ENCODE assay signal across 17 mouse cellular contexts in genomic region chr13:95595411-95595810, GRCm38 (mm10). TPM values are rescaled to one million over a fixed set of nuclear protein-coding genes. Genes with fewer than 3 reads are reported as not detected.
DNase-seq lines count a peak whose midpoint lies in the region; ATAC-seq lines count a peak whose summit lies in the region.
"Had no signal": no experiment of that assay in that cellular context is flagged by ENCODE, and none has a peak within 500 bp of the region (broad histone marks: within the 10 kb centered on the region; RNA-seq: fewer than 3 reads in every experiment).

No protein-coding gene starts in this region.

- H3K27me3 ChIP-seq in midbrain, embryonic 11.5 days (ENCODE audit: control insufficient read depth, insufficient read depth, low read length) = no peaks in the 10 kb centered on the region
- no peaks in the 10 kb centered on the region for H3K27me3 ChIP-seq in midbrain, embryonic 13.5 days
- no peaks in the 10 kb centered on the region for H3K27me3 ChIP-seq in midbrain, embryonic 14.5 days (ENCODE audit: control insufficient read depth, insufficient read depth, low read length)
- H3K27me3 ChIP-seq: embryonic facial prominence, embryonic 13.5 days; neural tube, embryonic 12.5 days had no signal

- no peak overlapping the region for H3K27ac ChIP-seq in midbrain, embryonic 11.5 days (ENCODE audit: low read depth, low read length)
- H3K27ac ChIP-seq in midbrain, embryonic 13.5 days = no peak overlapping the region
- no peak overlapping the region for H3K27ac ChIP-seq in midbrain, embryonic 14.5 days (replicated peaks; ENCODE audit: low read depth, low read length)
- H3K27ac ChIP-seq: embryonic facial prominence, embryonic 13.5 days; hindbrain, embryonic 14.5 days; macrophage; neural tube, embryonic 12.5 days had no signal

- H3K4me2 ChIP-seq in midbrain, embryonic 11.5 days = no peak overlapping the region
- no peak overlapping the region for H3K4me2 ChIP-seq in midbrain, embryonic 13.5 days (replicated peaks)
- no peak overlapping the region for H3K4me2 ChIP-seq in midbrain, embryonic 14.5 days (ENCODE audit: low read length)
- H3K4me2 ChIP-seq: embryonic facial prominence, embryonic 13.5 days; hindbrain, embryonic 14.5 days; liver, embryonic 11.5 days; neural tube, embryonic 12.5 days had no signal

- H3K36me3 ChIP-seq in midbrain, embryonic 11.5 days (ENCODE audit: control insufficient read depth, insufficient read depth, low read length) = no peaks in the 10 kb centered on the region
- H3K36me3 ChIP-seq in midbrain, embryonic 13.5 days = no peaks in the 10 kb centered on the region
- no peaks in the 10 kb centered on the region for H3K36me3 ChIP-seq in midbrain, embryonic 14.5 days (ENCODE audit: control insufficient read depth, insufficient read depth, low read length)
- H3K36me3 ChIP-seq: embryonic facial prominence, embryonic 13.5 days; G1E; neural tube, embryonic 12.5 days had no signal

- 88% methylated on average over 7 of the region's 7 CpGs for WGBS in midbrain, embryonic 11.5 days
- WGBS in midbrain, embryonic 13.5 days = 93% methylated on average over 7 of the region's 7 CpGs
- WGBS in midbrain, embryonic 14.5 days = 92% methylated on average over 7 of the region's 7 CpGs

- no peaks in the 10 kb centered on the region for H3K9me3 ChIP-seq in midbrain, embryonic 11.5 days (ENCODE audit: control insufficient read depth, low read length)
- no peaks in the 10 kb centered on the region for H3K9me3 ChIP-seq in midbrain, embryonic 13.5 days
- no peaks in the 10 kb centered on the region for H3K9me3 ChIP-seq in midbrain, embryonic 14.5 days (ENCODE audit: control insufficient read depth, low read length)
- H3K9me3 ChIP-seq: embryonic facial prominence, embryonic 13.5 days; G1E; neural tube, embryonic 12.5 days had no signal

- no peaks in the 10 kb centered on the region for H3K4me1 ChIP-seq in midbrain, embryonic 11.5 days (ENCODE audit: control insufficient read depth, insufficient read depth, low read length)
- H3K4me1 ChIP-seq in midbrain, embryonic 13.5 days (replicated peaks) = no peaks in the 10 kb centered on the region
- H3K4me1 ChIP-seq in midbrain, embryonic 14.5 days (ENCODE audit: control insufficient read depth, insufficient read depth, low read length) = no peaks in the 10 kb centered on the region
- H3K4me1 ChIP-seq: neural tube, embryonic 12.5 days had no signal

- no peak overlapping the region for H3K9ac ChIP-seq in midbrain, embryonic 11.5 days (ENCODE audit: low read length)
- H3K9ac ChIP-seq in midbrain, embryonic 13.5 days (replicated peaks) = no peak overlapping the region
- H3K9ac ChIP-seq in midbrain, embryonic 14.5 days (replicated peaks; ENCODE audit: low read length) = no peak overlapping the region
- H3K9ac ChIP-seq: embryonic facial prominence, embryonic 13.5 days; hindbrain, embryonic 14.5 days; neural tube, embryonic 12.5 days had no signal

- DNase-seq in adrenal gland, postnatal 36 days = peak; percentile 48 to 51
- no peak for DNase-seq in adrenal gland, postnatal 4 days (ENCODE audit: low spot score in 2 of 2)
- peak; percentile 14 for DNase-seq in midbrain, embryonic 11.5 days (ENCODE audit: low spot score, missing footprints)
- DNase-seq in heart, postnatal 4 days = peak; percentile 55
- DNase-seq in ovary, adult 18-20 months (ENCODE audit: low spot score) = no peak
- no peak for DNase-seq in midbrain, embryonic 14.5 days
- DNase-seq: cerebellum, adult 11-12 months; kidney, adult 11 months; kidney, postnatal 4 days had no signal

- no peak overlapping the region for H3K4me3 ChIP-seq in midbrain, embryonic 11.5 days (ENCODE audit: low read depth, low read length)
- no peak overlapping the region for H3K4me3 ChIP-seq in midbrain, embryonic 13.5 days (replicated peaks)
- H3K4me3 ChIP-seq in midbrain, embryonic 14.5 days (replicated peaks; ENCODE audit: low read depth, low read length) = no peak overlapping the region
- H3K4me3 ChIP-seq: embryonic facial prominence, embryonic 13.5 days; neural tube, embryonic 12.5 days had no signal

- ATAC-seq in midbrain, embryonic 11.5 days (ENCODE audit: low FRiP score) = no peak
- ATAC-seq in midbrain, embryonic 13.5 days = no peak
- ATAC-seq in activated CD4-positive, CD25-positive, alpha-beta regulatory T cell, adult 4 months = no peak
- ATAC-seq in midbrain, embryonic 14.5 days (ENCODE audit: low FRiP score, low TSS enrichment) = no peak

RNA-seq across cellular contexts. Expression of gene F2r, which starts 22.9 kb away (rescaled TPM):
- total RNA-seq in adrenal gland, postnatal 36 days (2021) = 100 to 1,000 TPM; 138 to 155 TPM
- 100 to 1,000 TPM; 103 to 110 TPM for total RNA-seq in adrenal gland, postnatal 4 days (2021)
- polyA plus RNA-seq in midbrain, embryonic 11.5 days (2014; fragmentation: Nextera tagmentation; extraction: Ambion mirVana) = 129 and 143 TPM in 2 replicates
- polyA plus RNA-seq in midbrain, embryonic 13.5 days (2015; fragmentation: Nextera tagmentation; extraction: Ambion mirVana) = 86.0 and 88.2 TPM in 2 replicates
- total RNA-seq in heart, postnatal 4 days (2021) = 10 to 100 TPM; 66.3 to 72.7 TPM
- 10 to 100 TPM; 32.9 to 37.3 TPM for polyA plus RNA-seq in activated CD4-positive, CD25-positive, alpha-beta regulatory T cell, adult 4 months (2017; shearing (Covaris generic))
- polyA plus RNA-seq in midbrain, embryonic 14.5 days (2014; fragmentation: Nextera tagmentation; extraction: Ambion mirVana) = 53.5 and 78.8 TPM in 2 replicates
- total RNA-seq: G1E had no signal

Comparison
In these comparisons a context has a peak if more than half of its experiments do, and no peak if none do; other contexts are left out.
1. DNase-seq: peak in adrenal gland, postnatal 36 days (2 of 2), midbrain, embryonic 11.5 days (single experiment) and heart, postnatal 4 days (single experiment); none in adrenal gland, postnatal 4 days (0 of 2), ovary, adult 18-20 months (single experiment) and midbrain, embryonic 14.5 days (single experiment).